Mouse (Mus musculus) midbrain, embryonic 16.5 days (tissue): ENCODE measurements around the gene Gm10721. TPM values are rescaled to one million over a fixed set of nuclear protein-coding genes. Genes with fewer than 3 reads are reported as not detected.
A peak's percentile ranks its signal among the peaks of the same experiment; 100 is the strongest.
"Not testable (repeated sequence)": the region's sequence is repeated elsewhere in the genome, so short reads cannot be mapped to it uniquely, and the experiment has no call there.

Source experiments
- ATAC-seq: fragments of 200-750 bp; cut with Nextera tagmentation; 2 replicates; pipeline ENCODE4 v1.8.0; 2017; ENCODE audit warnings: moderate TSS enrichment
- H3K27ac ChIP-seq: fragments of 300-500 bp; sonication (generic); 2 replicates; pipeline ENCODE4 v1.5.1; 2014; ENCODE audit warnings: mild to moderate bottlenecking, low read length, mixed read lengths
- H3K27me3 ChIP-seq: fragments of 300-500 bp; sonication (generic); 2 replicates; pipeline ENCODE4 v1.6.1; 2014; ENCODE audit warnings: low read depth, low read length, mixed read lengths; ENCODE audit not compliant: control insufficient read depth, insufficient read depth
- H3K36me3 ChIP-seq: fragments of 300-500 bp; sonication (generic); 2 replicates; pipeline ENCODE4 v1.6.1; 2014; ENCODE audit warnings: mild to moderate bottlenecking, low read length, moderate library complexity, mixed read lengths; ENCODE audit not compliant: control insufficient read depth, insufficient read depth
- H3K4me1 ChIP-seq: fragments of 300-500 bp; sonication (generic); 2 replicates; pipeline ENCODE4 v1.6.1; 2014; ENCODE audit warnings: mild to moderate bottlenecking, low read length, mixed read lengths; ENCODE audit not compliant: control insufficient read depth, insufficient read depth
- H3K4me2 ChIP-seq: fragments of 300-500 bp; sonication (generic); 2 replicates; pipeline ENCODE4 v1.6.1; 2014; ENCODE audit warnings: mild to moderate bottlenecking, low read length, mixed read lengths
- H3K4me3 ChIP-seq: fragments of 300-500 bp; sonication (generic); 2 replicates; pipeline ENCODE4 v1.5.1; 2014; ENCODE audit warnings: low read depth, mild to moderate bottlenecking, low read length, moderate library complexity, mixed read lengths
- H3K9ac ChIP-seq: fragments of 300-500 bp; sonication (generic); 2 replicates; pipeline ENCODE4 v1.6.1; 2014; ENCODE audit warnings: low read depth, low read length, mixed read lengths
- H3K9me3 ChIP-seq: fragments of 300-500 bp; sonication (generic); replicated peaks from 2 replicates; pipeline ENCODE4 v1.6.1; 2014; ENCODE audit warnings: mild to moderate bottlenecking, low read length, mixed read lengths; ENCODE audit not compliant: control insufficient read depth, poor library complexity, severe bottlenecking
- WGBS: fragments of 180-500 bp; shearing (Covaris S2); extraction: QIAGEN DNeasy Blood & Tissue Kit; methylation state at CpG from one replicate; pipeline ENCODE4 v1.1.7; 2014; 5-methylcytosine and 5-hydroxymethylcytosine counted together
- polyA plus RNA-seq: library from polyadenylated mRNA; unstranded; fragments of >200 nt; fragmentation: Nextera tagmentation; extraction: Ambion mirVana; gene quantifications from 2 replicates; pipeline ENCODE4 v1.2.1, GENCODE M21; 2015

Gm10721 gene
- polyA plus RNA-seq, 1 experiment from 2014 or later, result not detected

DNA sequence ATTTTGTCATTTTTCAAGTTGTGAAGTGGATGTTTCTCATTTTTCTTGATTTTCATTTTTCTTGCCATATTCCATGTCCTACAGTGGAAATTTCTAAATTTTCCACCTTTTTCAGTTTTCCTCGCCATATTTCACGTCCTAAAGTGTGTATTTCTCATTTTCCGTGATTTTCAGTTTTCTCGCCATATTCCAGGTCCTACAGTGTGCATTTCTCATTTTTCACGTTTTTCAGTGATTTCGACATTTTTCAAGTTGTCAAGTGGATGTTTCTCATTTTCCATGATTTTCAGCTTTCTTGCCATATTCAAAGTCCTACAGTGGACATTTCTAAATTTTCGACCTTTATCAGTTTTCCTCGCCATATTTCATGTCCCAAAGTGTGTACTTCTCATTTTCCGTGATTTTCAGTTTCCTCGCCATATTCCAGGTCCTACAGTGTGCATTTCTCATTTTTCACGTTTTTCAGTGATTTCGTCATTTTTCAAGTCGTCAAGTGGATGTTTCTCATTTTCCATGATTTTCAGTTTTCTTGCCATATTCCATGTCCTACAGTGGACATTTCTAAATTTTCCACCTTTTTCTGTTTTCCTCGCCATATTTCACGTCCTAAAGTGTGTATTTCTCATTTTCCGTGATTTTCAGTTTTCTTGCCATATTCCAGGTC, 11.2 kb downstream of the Gm10721 start:
- H3K9ac ChIP-seq, H3K36me3 ChIP-seq, ATAC-seq, H3K4me1 ChIP-seq, H3K27me3 ChIP-seq, H3K4me2 ChIP-seq, H3K27ac ChIP-seq, H3K4me3 ChIP-seq, H3K9me3 ChIP-seq: not testable (repeated sequence)
- WGBS, result 72% methylated on average over 14 of the region's 16 CpGs

DNA sequence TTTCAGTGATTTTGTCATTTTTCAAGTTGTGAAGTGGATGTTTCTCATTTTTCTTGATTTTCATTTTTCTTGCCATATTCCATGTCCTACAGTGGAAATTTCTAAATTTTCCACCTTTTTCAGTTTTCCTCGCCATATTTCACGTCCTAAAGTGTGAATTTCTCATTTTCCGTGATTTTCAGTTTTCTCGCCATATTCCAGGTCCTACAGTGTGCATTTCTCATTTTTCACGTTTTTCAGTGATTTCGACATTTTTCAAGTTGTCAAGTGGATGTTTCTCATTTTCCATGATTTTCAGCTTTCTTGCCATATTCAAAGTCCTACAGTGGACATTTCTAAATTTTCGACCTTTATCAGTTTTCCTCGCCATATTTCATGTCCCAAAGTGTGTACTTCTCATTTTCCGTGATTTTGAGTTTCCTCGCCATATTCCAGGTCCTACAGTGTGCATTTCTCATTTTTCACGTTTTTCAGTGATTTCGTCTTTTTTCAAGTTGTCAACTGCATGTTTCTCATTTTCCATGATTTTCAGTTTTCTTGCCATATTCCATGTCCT, 12.1 kb downstream of the Gm10721 start, which contains the start of gene Gm10717:
Gm10717 (plus strand) TSS at position 506 of the 556 bp plus-strand sequence.
- not testable (repeated sequence) for H3K27me3 ChIP-seq, H3K4me2 ChIP-seq, H3K4me3 ChIP-seq, H3K4me1 ChIP-seq, H3K9me3 ChIP-seq, H3K9ac ChIP-seq, H3K36me3 ChIP-seq, ATAC-seq, H3K27ac ChIP-seq
- WGBS, result 73% methylated on average over 12 of the region's 12 CpGs

DNA sequence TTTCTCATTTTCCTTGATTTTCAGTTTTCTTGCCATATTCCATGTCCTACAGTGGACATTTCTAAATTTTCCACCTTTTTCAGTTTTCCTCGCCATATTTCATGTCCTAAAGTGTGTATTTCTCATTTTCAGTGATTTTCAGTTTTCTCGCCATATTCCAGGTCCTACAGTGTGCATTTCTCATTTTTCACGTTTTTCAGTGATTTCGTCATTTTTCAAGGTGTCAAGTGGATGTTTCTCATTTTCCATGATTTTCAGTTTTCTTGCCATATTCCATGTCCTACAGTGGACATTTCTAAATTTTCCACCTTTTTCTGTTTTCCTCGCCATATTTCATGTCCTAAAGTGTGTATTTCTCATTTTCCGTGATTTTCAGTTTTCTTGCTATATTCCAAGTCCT, 12.7 kb downstream of the Gm10721 start:
- H3K4me2 ChIP-seq, H3K27ac ChIP-seq, ATAC-seq, H3K36me3 ChIP-seq, H3K9ac ChIP-seq, H3K9me3 ChIP-seq, H3K4me3 ChIP-seq, H3K4me1 ChIP-seq, H3K27me3 ChIP-seq: not testable (repeated sequence)
- WGBS, result 68% methylated on average over 4 of the region's 6 CpGs

DNA sequence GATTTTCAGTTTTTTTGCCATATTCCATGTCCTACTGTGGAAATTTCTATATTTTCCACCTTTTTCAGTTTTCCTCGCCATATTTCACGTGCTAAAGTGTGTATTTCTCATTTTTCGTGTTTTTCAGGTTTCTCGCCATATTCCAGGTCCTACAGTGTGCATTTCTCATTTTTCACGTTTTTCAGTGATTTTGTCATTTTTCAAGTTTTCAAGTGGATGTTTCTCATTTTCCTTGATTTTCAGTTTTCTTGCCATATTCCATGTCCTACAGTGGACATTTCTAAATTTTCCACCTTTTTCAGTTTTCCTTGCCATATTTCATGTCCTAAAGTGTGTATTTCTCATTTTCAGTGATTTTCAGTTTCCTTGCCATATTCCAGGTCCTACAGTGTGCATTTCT, 13.2 kb downstream of the Gm10721 start:
- H3K4me1 ChIP-seq, H3K4me2 ChIP-seq, H3K36me3 ChIP-seq, H3K27ac ChIP-seq, H3K9ac ChIP-seq, H3K9me3 ChIP-seq, H3K27me3 ChIP-seq, ATAC-seq, H3K4me3 ChIP-seq: not testable (repeated sequence)
- 78% methylated on average over 5 of the region's 5 CpGs for WGBS

DNA sequence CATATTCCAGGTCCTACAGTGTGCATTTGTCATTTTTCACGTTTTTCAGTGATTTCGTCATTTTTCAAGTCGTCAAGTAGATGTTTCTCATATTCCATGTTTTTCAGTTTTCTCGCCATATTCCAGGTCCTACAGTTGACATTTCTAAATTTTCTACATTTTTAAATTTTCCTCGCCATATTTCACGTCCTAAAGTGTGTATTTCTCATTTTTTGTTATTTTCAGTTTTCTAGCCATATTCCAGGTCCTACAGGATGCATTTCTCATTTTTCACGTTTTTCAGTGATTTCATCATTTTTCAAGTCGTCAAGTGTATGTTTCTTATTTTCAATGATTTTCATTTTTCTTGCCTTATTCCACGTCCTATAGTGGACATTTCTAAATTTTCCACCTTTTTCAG, 13.8 kb downstream of the Gm10721 start:
- H3K27ac ChIP-seq, H3K9ac ChIP-seq, H3K27me3 ChIP-seq, H3K4me3 ChIP-seq, H3K4me2 ChIP-seq, H3K36me3 ChIP-seq, H3K9me3 ChIP-seq, H3K4me1 ChIP-seq, ATAC-seq: not testable (repeated sequence)
- 70% methylated on average over 9 of the region's 9 CpGs for WGBS

DNA sequence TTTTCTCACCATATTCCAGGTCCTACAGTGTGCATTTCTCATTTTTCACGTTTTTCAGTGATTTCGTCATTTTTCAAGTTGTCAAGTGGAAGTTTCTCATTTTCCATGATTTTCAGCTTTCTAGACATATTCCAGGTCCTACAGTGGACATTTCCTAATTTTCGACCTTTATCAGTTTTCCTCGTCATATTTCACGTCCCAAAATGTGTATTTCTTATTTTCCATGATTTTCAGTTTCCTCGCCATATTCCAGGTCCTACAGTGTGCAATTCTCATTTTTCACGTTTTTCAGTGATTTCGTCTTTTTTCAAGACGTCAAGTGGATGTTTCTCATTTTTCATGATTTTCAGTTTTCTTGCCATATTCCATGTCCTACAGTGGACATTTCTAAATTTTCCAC, 14.3 kb downstream of the Gm10721 start:
- not testable (repeated sequence) for H3K9me3 ChIP-seq, H3K4me3 ChIP-seq, H3K4me2 ChIP-seq, H3K4me1 ChIP-seq, H3K36me3 ChIP-seq, H3K27ac ChIP-seq, H3K9ac ChIP-seq, H3K27me3 ChIP-seq
- 80% methylated on average over 9 of the region's 9 CpGs for WGBS
- 0 out of 2 replicates have a peak, but pooled peaks have one; percentile 34 for ATAC-seq

DNA sequence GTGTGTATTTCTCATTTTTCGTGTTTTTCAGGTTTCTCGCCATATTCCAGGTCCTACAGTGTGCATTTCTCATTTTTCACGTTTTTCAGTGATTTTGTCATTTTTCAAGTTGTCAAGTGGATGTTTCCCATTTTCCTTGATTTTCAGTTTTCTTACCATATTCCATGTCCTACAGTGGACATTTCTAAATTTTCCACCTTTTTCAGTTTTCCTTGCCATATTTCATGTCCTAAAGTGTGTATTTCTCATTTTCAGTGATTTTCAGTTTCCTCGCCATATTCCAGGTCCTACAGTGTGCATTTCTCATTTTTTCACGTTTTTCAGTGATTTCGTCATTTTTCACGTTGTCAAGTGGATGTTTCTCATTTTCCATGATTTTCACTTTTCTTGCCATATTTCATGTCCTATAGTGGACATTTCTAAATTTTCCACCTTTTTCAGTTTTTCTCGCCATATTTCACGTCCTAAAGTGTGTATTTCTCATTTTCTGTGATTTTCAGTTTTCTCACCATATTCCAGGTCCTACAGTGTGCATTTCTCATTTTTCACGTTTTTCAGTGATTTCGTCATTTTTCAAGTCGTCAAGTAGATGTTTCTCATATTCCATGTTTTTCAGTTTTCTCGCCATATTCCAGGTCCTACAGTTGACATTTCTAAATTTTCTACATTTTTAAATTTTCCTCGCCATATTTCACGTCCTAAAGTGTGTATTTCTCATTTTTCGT, 16.5 kb downstream of the Gm10721 start:
- H3K27me3 ChIP-seq, H3K27ac ChIP-seq, H3K4me2 ChIP-seq, H3K9ac ChIP-seq, H3K4me3 ChIP-seq, H3K4me1 ChIP-seq, ATAC-seq, H3K36me3 ChIP-seq, H3K9me3 ChIP-seq: not testable (repeated sequence)
- 72% methylated on average over 12 of the region's 16 CpGs for WGBS

DNA sequence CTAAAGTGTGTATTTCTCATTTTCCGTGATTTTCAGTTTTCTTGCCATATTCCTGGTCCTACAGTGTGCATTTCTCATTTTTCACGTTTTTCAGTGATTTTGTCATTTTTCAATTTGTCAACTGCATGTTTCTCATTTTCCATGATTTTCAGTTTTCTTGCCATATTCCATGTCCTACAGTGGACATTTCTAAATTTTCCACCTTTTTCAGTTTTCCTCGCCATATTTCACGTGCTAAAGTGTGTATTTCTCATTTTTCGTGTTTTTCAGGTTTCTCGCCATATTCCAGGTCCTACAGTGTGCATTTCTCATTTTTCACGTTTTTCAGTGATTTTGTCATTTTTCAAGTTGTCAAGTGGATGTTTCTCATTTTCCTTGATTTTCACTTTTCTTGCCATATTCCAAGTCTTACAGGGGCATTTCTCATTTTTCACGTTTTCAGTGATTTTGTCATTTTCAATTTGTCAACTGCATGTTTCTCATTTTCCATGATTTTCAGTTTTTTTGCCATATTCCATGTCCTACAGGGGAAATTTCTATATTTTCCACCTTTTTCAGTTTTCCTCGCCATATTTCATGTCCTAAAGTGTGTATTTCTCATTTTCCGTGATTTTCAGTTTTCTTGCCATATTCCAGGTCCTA, 17.9 kb downstream of the Gm10721 start:
- WGBS, result 71% methylated on average over 2 of the region's 10 CpGs
- ATAC-seq, H3K4me1 ChIP-seq: not testable (repeated sequence)

DNA sequence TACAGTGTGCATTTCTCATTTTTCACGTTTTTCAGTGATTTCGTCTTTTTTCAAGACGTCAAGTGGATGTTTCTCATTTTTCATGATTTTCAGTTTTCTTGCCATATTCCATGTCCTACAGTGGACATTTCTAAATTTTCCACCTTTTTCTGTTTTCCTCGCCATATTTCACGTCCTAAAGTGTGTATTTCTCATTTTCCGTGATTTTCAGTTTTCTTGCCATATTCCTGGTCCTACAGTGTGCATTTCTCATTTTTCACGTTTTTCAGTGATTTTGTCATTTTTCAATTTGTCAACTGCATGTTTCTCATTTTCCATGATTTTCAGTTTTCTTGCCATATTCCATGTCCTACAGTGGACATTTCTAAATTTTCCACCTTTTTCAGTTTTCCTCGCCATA, 21.4 kb downstream of the Gm10721 start, which contains the start of gene Gm17535:
Gm17535 (plus strand) TSS at position 301 of the 400 bp plus-strand sequence.
- H3K4me1 ChIP-seq, H3K27me3 ChIP-seq, H3K4me2 ChIP-seq, H3K4me3 ChIP-seq, H3K9me3 ChIP-seq, ATAC-seq, H3K27ac ChIP-seq, H3K36me3 ChIP-seq, H3K9ac ChIP-seq: not testable (repeated sequence)
- no CpG with 5 or more reads among the region's 8 CpGs for WGBS

More for the DNA sequence above, 17.9 kb downstream of the Gm10721 start:
- not testable (repeated sequence) for H3K27me3 ChIP-seq, H3K4me3 ChIP-seq, H3K9ac ChIP-seq, H3K9me3 ChIP-seq, H3K36me3 ChIP-seq, H3K27ac ChIP-seq, H3K4me2 ChIP-seq
